Mouse (Mus musculus) frontal cortex, adult 2 months (tissue): ENCODE measurements around the gene Tbx19. TPM values are rescaled to one million over a fixed set of nuclear protein-coding genes. Genes with fewer than 3 reads are reported as not detected.

Experiments used
- DNase-seq, 2 experiments: peaks; one replicate each; pipeline ENCODE4 v3.0.0; 2022; ENCODE audit warnings: low spot score in 1 of 2; ENCODE audit errors: extremely low spot score in 1 of 2
- polyA plus RNA-seq: library from polyadenylated mRNA; depleted of rRNA; stranded (reverse); fragments of >200 nt; gene quantifications from 2 replicates; pipeline ENCODE4 v1.2.3, GENCODE M21; 2012; rRNA removed

Tbx19 gene
- polyA plus RNA-seq, 1 experiment = not detected

DNA sequence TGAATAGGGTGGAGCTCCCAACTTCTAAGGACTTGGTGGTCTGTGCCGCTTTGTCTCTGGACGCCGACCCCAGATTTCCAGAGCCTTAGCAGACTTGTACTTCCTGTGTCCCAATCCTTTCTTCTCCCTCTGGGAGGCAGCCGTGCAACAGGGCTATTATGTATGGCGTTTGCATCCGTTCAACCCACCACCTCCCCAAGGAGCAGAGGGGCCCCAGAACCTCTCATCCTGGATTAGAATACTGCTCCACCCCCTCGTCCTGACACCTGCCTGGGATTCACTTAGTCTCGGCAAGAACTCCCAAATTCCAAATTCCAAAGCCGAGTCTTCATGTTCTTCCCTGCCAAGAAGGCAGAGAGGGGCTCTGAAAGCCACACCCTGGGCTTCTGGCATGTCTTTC lies 40.8 kb downstream of the Tbx19 start:
- peak in 1 of 2 experiments; percentile 35 for DNase-seq

DNA sequence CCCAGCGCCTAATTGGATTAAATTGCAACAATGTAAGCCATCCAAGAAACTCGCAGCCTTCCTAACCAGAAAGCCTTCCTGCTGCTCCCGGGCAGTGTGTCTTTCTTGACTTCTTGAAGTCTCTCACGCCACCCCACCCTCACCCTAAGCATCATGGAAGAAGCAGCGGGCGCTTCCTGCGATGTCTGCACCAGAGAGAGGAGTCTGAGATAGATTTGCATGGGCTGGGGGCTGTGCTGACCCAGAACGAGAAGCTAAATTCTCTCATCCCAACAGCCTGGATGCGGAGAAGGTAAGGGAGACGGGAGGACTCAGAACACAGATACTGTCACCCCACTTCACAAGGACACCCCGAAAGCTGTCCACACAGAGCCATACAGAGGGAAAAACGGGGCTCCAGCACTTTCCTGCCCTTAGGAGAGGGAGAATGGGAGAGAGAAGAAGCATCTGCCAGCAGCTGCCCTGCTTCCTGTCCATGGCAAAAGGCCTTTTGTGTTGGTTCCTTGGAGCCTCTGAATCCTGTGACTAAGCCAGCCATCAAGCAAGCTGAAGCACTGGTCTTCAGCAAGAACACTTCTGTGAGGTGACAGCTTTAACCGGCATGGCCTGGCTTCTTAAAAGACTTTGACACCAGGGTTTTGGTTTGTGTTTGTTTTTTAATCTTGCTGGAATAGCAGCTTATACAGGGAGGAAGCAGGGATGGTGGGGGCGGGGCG lies 41.4 kb downstream of the Tbx19 start:
- no peak for DNase-seq

DNA sequence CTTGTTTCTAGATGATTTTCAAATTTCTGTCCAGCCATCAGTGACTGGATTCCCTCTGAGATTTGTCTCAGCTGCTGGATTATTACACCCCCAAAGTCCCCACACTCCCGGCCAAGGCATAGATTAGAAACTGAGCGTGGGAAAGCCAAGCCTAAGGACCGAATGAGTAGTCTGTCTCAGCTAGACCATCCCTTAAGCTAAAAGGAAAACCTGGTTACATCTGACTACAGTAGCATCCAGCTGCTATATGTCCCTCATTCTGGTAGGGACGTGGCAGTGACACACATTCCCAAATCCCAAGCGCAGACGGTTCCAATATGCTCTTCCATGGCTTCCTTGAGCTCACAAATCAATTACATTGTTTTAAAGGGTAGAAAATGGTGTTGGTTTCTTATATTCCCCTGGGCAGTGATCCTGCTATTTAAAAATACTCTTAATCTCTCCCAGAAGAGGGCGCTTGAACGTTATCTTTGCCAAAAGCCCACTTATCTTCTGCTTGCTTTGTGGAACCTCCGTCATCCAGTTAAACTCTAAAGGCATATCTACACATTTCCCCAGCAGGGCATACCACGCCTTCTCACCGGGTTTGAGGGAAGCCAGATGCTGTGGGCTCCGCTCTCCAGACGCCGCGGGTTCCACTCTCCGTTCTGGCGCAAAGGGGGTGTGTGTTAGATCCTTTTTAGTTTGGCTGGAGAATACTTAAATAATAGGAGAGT lies 46.0 kb downstream of the Tbx19 start:
- DNase-seq = peak in 1 of 2 experiments; percentile 75

DNA sequence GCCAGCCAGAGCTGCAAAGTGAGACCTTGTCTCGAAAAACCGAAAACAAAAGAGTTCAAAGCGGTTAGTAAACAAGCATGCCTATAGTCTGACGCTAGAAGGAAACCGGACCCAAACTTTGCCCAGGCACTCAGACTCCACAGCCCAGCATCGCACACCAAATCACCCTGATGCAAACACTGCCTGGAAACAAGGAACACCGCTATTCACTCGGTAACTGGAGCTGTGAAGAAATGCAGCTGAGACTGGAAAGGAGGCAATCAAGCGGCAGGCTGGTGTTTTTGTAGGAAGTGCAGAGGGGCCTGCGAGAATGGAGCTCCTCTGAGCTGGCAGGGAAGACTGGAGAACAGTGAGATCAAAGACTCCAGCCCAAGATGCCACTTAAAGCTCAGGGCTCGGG lies 46.9 kb downstream of the Tbx19 start:
- no peak for DNase-seq

DNA sequence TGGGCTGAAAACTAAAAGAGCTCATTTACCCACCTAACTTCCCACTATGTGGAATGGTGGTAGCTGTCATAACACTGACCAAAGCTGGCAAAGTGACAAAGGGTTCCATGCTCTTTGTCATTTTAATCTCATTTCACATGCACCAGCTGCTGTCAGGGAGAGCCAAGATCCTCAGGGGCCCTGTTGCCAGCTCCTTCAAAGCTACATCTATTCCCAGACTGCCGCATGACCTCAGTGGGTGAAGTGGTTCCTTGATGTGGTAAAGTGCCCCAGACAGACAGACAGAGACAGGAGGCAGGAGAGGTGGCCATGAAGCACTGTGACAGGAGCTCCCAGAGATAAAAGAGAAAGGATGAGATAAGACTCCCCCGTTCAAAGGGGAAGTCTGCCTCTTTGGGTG lies 49.9 kb downstream of the Tbx19 start:
- DNase-seq = no peak

DNA sequence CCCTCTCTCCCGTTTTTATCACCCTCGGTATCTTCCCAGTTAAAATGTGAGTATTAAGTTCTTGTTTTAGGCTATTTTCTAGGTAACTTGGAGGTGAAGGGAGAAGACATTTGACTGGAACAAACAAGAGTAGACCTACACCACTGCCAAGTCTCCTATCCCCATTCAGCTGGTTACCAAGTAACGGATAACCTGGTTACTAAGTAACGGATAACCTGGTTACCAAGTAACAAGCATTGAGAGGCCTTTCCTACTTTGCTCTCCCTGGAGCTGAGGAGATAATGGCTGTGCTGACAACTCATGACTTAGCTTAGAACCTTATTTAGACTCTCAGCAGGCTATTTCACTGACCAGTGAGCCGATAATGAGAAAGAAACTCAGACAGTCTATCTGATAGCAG lies 51.4 kb downstream of the Tbx19 start:
- no peak for DNase-seq

DNA sequence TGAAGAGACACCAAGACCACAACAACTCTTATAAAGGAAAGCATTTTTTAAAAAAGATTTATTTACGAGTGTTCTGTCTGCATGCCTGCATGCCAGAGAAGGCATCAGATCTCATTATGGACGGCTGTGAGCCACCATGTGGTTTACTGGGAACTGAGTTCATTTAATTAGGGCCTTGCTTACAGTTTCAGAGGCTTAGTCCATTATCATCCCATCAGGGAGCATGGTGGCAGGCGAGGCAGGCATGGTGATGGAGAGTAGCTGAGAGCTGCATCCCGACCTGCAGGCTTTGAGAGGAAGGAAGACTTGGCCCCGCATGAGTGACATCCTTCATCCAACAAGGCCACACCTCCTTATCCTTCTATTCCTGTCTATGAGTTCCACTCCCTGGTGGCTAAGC lies 52.1 kb downstream of the Tbx19 start:
- no peak for DNase-seq

DNA sequence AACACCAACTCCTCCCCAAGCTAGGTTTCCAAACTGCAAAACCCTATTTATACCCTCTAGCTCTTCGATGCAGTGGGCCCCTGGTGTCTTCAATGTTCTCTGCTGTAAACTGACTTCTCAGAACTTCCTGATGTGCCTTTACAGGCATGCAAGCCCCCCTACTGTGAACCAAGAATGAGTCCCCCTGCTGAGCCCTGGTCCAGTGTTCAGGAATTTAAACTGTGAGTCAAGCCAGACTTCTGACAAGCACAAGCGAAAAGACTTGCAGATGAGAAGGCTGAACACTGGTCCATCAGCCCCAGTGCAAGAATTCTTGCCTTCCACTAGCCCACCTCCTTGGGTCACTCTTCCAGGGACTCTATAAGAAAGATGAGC lies 54.6 kb downstream of the Tbx19 start:
- DNase-seq = no peak

DNA sequence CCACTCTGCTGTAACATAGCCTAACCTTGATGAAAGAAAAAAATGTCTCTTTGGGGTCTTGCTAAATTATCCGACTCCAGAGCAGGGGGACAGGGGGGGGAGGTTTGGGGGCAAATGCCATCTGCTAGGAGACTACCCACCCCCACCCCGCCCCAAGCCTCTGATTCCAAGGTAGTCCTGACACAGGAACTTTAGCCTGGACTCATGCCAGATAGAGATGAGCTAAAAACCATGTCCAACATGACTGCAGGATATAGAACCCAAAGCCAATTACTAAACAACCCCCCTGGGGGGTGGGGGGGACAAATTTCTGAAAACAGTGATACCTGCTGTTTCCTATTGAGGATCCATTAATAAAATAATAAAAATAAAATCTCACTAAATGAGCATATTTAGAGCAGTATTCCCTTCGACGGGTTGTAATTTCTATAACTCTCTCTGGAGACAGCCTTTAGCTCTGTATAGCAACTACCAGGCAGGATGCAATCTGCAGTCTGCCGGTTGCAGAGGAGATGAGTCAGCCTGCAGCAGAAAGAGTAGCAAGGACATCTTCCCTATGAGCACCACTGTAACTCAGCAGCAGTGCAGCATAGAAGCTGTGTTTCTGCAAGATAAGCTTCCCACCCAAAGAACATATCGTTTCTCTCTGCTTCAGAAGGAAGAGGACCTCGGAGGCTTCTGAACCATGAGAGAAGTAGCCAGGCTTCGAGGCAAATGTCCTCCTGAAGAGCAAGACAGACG lies 55.1 kb downstream of the Tbx19 start:
- no peak for DNase-seq

DNA sequence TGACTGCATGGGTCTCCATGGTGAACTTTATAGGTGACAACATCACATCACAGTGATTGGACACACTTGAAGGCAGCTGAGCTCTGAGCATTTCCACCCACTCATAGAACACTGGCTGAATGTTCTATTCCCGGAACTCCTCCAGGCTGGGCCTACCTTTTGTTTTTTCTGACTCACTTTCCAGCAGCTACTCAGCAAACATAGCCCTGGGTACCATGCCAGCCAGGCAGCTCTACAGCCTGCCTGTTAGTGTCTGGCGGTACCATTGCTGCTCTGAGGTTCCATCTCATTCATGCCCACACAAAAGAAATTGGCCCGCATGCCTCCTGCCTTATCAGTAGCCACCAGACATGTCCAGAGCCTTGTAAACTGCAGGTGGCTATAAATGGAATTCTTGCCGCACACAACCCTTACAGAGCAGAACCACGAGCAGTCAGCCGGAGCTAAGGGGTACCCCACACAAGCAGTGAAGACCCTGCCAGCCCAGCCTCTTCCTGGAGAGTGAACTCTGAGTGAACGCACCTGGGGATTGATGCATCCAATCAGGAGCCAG lies 55.8 kb downstream of the Tbx19 start:
- DNase-seq = peak; percentile 77 to 81

DNA sequence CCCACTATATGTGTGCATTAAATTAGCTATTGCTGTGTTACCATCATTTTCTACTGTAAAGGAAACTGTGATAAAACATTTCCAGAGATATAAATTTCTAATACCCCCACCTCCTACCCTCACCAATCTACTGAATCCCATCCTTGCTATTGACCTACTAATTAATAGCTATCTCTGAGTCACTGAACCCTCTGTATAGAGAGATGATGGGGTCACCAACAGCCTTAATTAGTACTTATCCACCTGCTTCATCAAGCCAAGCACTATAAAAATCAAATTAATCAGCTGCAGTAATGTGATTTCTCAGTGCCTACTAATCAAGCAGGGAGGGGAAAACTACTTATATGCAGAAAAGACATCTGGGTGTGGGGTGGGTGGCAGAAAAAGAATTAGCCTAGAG lies 61.0 kb downstream of the Tbx19 start:
- no peak for DNase-seq

DNA sequence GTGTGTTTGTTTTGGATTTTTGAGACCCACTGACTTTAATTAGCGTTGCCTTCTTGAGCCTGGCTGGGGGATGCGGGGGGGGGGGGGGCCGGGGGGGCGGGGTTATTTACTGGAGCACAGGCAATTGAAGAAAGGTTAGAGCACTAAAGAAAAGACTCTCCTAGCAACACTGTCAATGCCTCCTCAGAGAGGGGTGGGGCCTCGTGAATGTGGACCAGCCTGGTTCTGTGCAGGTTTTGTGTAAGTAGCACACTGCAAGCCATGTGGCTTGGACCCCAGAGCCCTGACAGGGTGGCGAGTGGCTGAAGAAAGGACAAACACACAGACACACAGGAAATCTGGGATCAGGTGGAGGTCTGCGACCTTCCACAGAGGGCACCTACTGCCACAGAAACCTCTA lies 65.7 kb downstream of the Tbx19 start:
- DNase-seq = no peak

DNA sequence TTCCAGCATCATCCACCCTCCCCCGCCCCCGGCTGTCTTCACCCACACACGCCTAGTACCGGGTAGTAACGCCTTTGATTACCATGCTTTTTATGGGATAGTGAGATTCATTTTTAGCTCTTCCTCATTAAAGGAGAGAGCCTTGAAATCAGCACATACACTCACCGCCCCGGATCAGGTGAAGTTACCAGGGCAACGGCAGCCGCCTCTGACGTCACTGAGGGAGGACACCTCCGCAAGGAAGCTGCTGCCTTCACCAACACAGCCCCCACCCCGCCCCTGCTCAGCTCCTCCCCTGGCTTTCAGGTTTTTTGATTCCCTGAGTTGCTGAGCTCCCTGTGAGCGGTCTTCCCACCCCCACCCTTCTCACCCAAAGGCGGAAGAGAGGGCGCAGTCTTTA lies 68.9 kb downstream of the Tbx19 start:
- peak; percentile 85 to 90 for DNase-seq

DNA sequence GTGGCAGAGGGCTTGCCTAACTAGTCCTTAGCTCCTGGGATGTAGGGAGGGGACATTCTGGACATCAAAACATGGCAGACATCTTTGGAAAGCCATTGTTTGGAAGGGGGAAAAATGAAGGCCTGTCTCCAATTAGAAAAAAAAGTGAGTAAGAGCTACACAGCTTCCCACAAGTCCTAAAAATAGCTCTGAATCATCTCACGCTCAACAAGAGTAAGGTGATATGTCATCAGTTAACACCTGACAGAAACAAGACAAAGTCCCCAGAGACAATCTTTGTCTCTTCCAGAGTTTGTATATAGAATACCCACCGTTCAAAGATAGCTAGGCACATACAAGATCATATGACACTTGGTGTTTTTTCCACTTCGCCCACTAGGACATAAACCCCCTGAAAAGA lies 71.0 kb downstream of the Tbx19 start:
- no peak for DNase-seq

Other genes with a start within 250 kb of the Tbx19 start
- gene Xcl1, start 225.2 kb downstream of the Tbx19 start, polyA plus RNA-seq = not detected in 2 replicates
- gene Sft2d2, start 33.7 kb upstream of the Tbx19 start, polyA plus RNA-seq = 17.9 and 22.5 TPM in 2 replicates
- 52.7 and 56.3 TPM in 2 replicates for gene Tiprl, start 76.2 kb upstream of the Tbx19 start, polyA plus RNA-seq
- gene Gpr161, start 135.0 kb upstream of the Tbx19 start, polyA plus RNA-seq = 4.5 and 5.0 TPM in 2 replicates